Mouse (Mus musculus): ENCODE results near the gene Rasal2. TPM values are rescaled to one million over a fixed set of nuclear protein-coding genes. Genes with fewer than 3 reads are reported as not detected.

Rasal2 gene
- total RNA-seq (2022), result 1 to 10 TPM; 4.0 to 6.1 (median 5.1) TPM

DNA sequence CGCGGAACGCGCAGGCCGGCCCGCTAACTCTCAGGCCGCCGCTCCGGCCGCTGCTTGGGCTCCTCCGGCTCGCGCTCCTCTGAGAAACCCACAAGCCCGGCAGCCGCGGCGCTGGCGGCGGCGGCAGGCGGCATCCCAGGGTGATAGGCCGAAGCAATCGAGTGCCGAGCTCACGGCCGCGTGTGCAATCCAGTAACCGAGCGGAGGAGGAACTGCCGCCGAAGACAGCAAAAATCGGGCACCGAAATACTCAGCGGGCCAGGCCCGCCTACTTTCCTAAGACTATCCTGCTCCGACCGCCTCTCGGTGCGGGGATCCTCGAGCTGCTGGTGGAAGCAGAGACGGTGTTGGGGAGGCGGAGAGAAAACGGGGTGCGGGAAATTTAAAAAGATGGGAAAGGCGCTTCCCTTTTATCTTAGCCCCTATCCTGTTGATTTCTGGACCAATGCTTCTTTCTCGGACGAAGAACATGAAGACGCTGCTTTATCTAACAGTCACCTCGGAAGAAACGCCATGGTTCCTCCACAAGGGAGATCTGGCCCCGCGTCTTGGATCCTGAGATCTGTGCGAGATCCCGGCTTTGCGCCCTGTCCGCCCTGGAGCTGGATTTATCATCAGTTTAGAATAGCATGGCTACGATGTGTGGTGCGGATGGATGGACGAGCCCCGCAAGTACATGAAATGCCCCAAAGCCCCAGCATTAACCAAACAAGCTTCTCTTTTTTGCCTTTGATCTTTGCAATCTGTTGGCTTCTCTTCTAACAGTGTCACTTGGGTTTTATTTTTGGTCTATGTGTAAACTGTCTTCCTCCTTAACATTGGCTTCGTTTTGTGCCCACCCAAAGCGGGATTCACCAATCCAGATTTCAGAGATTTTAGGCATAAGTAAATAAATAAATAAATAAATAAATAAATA is at the start of gene Rasal2:
Gene Rasal2, minus strand, starts transcription at position 142 of the 916 bp plus-strand sequence.
- peak; percentile 89 to 92 for DNase-seq (ENCODE audit: low spot score in 2 of 2)

DNA sequence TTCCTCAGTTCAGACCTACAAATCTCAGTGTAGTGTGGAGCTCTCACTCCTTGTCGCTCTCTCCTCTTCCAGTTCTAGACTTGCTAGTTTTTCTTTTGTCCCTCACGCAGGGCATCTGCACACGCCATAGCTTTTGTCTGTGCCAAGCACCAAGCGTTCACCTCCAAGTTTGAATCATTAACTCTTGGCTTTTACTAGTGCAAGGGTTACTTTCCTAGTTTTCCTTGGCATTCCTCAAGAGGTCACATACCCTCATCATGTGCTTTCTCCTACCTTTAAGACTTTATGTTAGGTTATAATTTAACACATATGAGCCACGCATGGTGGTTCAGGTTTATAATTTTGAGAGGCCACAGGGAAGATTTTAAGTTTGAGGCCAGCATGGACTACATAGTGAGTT is 48.9 kb upstream of the Rasal2 start:
- no peak for DNase-seq (ENCODE audit: low spot score in 2 of 2)

- no peak for DNase-seq (ENCODE audit: low spot score in 2 of 2)
Measured at GRCm38 (mm10) chr1:157459904-157460303, 47.5 kb upstream of the Rasal2 start.

- DNase-seq (ENCODE audit: low spot score in 2 of 2), result peak; percentile 34 to 64
Measured at GRCm38 (mm10) chr1:157458421-157459208, 46.2 kb upstream of the Rasal2 start, which contains the start of gene Cryzl2. Gene Cryzl2, plus strand, starts transcription at chr1:157458577.

DNA sequence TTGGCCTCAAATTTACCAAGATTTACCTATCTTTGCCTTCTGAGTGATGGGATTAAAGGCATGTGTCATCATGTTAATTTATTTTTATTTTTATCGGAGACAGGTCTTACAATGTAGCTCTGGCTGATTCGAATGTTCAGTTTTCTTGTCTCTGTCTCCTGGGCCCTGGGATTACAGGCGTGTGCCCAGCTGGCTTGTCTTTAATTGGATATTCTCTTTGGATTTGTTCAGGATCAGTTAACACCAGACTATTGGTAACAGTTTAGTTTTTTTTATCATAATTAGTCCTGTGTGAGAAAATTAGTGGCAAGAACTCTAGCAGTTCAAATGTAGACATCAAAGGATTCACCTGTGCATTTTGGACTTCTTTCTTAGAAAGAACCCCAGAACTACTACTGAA is 45.4 kb upstream of the Rasal2 start:
- DNase-seq (ENCODE audit: low spot score in 2 of 2), result no peak

DNA sequence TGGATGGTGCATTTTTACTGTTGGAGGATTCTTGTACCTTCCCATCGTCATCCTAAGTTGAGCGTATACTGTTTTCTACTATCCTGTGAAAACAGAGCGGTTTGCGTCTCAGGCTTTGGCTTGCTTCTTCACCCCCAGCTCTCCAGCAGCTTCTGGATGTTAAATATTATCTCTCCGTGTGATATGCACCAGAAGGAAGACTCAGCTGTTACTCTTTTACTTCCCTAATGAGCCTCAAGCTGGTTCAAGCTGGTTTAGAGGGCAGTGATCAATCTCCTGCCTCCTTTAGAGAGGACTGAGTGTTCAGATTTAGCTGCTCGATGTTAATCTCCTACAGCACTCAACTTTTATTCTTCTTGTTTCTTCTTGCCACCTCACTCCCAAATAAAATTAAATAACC is 42.5 kb upstream of the Rasal2 start:
- DNase-seq (ENCODE audit: low spot score in 2 of 2), result no peak

- no peak for DNase-seq (ENCODE audit: low spot score in 2 of 2)
Measured at GRCm38 (mm10) chr1:157452759-157453549, 40.6 kb upstream of the Rasal2 start.

DNA sequence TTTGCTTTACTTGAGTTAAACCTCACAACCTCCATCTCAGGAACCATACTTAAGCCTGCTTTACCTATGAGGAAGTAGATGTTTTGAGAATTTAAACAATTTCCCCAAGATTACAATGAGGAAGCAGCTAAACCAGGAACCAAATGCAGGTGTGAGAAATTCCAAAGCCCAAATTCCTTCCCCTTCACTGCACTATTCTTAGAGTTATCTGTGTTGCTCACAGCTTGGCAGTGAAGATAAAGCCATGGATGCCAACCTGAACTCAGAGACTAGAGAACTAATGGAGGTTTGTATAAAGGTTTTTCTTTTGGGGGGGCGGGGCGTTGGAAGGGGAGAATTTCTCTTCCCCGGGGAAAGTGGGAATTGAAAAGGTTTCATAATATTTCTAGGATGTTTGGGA is 39.9 kb upstream of the Rasal2 start:
- no peak for DNase-seq (ENCODE audit: low spot score in 2 of 2)

GRCm38 (mm10) chr1:157449981-157450636 is 37.7 kb upstream of the Rasal2 start:
- DNase-seq (ENCODE audit: low spot score in 2 of 2), result peak; percentile 5 to 18

- no peak for DNase-seq (ENCODE audit: low spot score in 2 of 2)
Measured at GRCm38 (mm10) chr1:157449532-157449931, 37.1 kb upstream of the Rasal2 start.

DNA sequence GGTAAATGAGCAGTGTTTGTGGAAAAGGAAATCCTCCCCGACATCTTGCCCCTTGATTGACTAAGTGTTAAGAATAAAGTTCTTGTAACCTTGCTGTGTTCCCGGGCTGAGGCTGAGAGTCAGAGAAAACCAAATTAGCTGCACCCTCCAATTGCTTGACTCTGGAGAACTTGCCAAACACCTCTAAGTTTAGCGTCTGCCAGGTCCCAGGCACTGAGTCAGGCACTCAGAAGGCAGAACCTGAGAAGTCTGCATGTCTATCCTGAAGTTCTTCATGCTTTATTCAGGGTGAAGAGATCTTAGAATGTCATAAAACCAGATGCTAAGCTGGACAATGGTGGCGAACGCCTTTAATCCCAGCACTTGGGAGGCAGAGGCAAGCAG is 36.4 kb upstream of the Rasal2 start:
- peak in 1 of 2 experiments; percentile 11 for DNase-seq (ENCODE audit: low spot score in 2 of 2)

GRCm38 (mm10) chr1:157448164-157448804 is 35.9 kb upstream of the Rasal2 start:
- DNase-seq (ENCODE audit: low spot score in 2 of 2), result no peak

DNA sequence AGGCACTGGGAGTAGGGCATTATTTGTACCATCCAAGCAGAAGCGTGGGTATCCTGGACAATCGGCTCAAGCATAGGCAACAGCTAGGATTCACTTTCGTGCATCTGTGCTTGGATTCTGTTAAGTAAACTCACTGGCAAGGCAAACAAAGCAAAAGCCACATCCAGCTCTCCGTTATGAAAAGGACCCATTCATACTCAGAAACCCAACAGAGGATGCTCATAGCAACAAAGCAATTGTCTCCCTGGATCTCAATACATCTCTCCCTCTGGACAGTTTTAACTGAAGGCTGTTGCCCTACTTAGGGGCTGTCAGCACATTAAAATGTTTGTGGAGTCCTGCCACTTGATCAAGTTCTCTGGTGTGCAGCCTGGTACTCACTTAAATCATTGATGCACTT is 34.7 kb upstream of the Rasal2 start:
- no peak for DNase-seq (ENCODE audit: low spot score in 2 of 2)

GRCm38 (mm10) chr1:157446325-157446724 is 33.9 kb upstream of the Rasal2 start:
- peak; percentile 37 to 45 for DNase-seq (ENCODE audit: low spot score in 2 of 2)

- DNase-seq (ENCODE audit: low spot score in 2 of 2), result no peak
Measured at GRCm38 (mm10) chr1:157445398-157445910, 33.1 kb upstream of the Rasal2 start.

DNA sequence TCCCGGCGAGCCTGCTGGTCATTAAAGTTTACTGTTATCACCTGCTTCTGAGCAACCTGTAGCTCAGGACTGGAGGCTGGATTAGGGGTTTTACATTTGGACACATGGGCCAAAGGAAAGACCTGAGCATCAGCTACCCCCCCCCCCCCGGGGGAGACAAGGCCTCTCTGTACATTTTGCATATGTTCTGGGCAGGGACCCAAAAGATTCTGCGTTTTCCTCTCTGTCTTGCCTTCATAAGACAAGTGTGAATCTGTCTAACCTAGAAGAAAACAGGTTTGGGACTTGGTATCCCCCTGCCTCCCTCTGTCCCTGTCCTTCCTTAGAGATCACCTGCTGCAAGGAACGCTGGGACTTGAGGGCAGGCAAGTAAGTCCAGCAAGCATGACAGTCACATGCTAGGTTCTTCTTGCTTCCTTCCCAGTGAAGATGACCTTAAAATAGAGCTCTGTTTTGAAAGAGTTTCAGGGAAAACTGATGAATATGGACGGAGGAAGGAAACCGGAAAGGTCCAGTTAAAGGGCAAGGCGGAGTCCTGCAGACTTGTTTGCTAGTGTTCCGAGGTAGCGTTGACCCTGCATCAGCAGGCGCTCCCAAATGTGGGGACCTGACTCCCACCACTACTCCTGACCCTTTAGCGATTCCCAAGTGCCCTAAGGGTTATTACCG is 32.4 kb upstream of the Rasal2 start:
- no peak for DNase-seq (ENCODE audit: low spot score in 2 of 2)

DNA sequence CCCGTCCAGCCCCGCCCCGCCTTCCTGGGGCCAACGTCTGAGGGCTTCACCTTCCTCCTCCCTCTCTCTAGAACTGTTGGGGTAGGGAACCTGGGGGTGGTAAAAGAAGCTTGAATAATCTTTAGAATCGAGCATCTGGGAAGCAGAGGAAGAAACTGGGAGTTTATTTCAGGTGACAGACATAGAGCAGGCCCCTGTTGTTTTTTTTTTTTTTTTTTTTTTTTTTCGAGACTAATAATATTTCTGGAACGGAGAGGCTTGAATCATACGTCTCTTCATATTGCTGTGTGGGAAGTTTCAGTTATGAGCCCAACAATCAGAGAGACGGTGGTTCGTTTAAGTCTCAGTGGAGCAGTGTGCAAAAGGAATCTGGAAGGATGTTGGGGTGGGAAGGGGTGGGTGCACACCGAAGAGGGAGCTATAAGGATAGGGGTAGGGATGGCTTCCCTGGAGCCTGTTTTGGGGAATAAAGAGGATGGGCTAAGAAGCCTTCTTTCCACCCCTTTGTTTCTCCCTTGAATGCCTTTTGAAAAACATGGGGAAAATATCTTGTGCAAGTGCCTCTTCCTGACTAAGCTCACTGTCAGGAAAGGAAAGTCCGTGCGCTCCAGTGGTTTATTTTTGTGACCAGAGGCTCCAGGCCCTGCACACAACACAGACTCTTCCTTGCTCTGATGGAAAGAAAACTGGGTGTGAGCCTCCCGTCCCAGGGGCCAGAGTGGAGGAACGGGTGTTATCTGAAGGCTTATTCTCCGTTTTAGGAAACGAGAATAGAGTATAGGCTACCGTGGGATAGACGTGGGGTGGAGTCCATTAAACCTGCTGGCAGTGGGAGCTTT is 31.5 kb upstream of the Rasal2 start:
- no peak for DNase-seq (ENCODE audit: low spot score in 2 of 2)

- peak in 1 of 2 experiments; percentile 7 for DNase-seq (ENCODE audit: low spot score in 2 of 2)
Measured at GRCm38 (mm10) chr1:157443026-157443722, 30.8 kb upstream of the Rasal2 start.

Measured in gastrocnemius, adult 8-10 months (tissue).